Comparison of ENCODE assay signal across 17 mouse cellular contexts in the genomic region with DNA sequence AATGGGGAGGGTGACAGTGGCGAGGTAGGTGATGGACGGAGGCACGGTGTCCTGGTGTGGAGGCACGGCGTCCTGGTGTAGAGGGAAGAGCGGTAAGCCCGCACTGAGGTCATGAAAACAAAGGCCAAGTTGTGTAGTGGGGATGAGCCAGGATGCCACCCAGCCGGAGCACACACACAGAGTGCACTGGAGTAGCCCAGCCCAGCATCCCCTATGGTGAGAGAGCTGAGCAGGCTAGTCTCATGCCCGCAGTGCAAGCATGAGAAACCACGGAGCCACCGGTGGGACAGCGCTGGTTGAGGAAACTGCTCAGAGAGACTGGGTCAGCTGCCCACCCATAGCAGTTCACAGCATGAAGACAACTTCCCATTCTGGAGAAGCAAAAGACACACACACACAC. TPM values are rescaled to one million over a fixed set of nuclear protein-coding genes. Genes with fewer than 3 reads are reported as not detected.
DNase-seq lines count a peak whose midpoint lies in the region; ATAC-seq lines count a peak whose summit lies in the region.
"Had no signal": no experiment of that assay in that cellular context is flagged by ENCODE, and none has a peak within 500 bp of the region (broad histone marks: within the 10 kb centered on the region; RNA-seq: fewer than 3 reads in every experiment).

No protein-coding gene starts in this region.

- peaks cover 52% of the 10 kb centered on the region for H3K36me3 ChIP-seq in kidney, embryonic 15.5 days
- H3K36me3 ChIP-seq in embryonic facial prominence, embryonic 12.5 days = peaks cover 45% of the 10 kb centered on the region
- H3K36me3 ChIP-seq in midbrain, embryonic 14.5 days (ENCODE audit: control insufficient read depth, insufficient read depth, low read length) = peaks cover 46% of the 10 kb centered on the region

- no peak overlapping the region for H3K27ac ChIP-seq in kidney, embryonic 15.5 days
- H3K27ac ChIP-seq in embryonic facial prominence, embryonic 12.5 days = peak overlapping the region; percentile 23; the same call in 1 of the 2 replicates
- H3K27ac ChIP-seq in midbrain, embryonic 14.5 days (replicated peaks; ENCODE audit: low read depth, low read length) = peak overlapping the region; percentile 67
- H3K27ac ChIP-seq: embryonic facial prominence, embryonic 15.5 days; liver, embryonic 13.5 days had no signal

- H3K27me3 ChIP-seq in kidney, embryonic 15.5 days = no peaks in the 10 kb centered on the region
- no peaks in the 10 kb centered on the region for H3K27me3 ChIP-seq in embryonic facial prominence, embryonic 12.5 days
- H3K27me3 ChIP-seq in midbrain, embryonic 14.5 days (ENCODE audit: control insufficient read depth, insufficient read depth, low read length) = no peaks in the 10 kb centered on the region
- H3K27me3 ChIP-seq: embryonic facial prominence, embryonic 15.5 days; liver, embryonic 13.5 days; Patski had no signal

- WGBS in kidney, embryonic 15.5 days = 71% methylated on average over 12 of the region's 12 CpGs
- WGBS in embryonic facial prominence, embryonic 12.5 days = 30% methylated on average over 11 of the region's 12 CpGs
- 36% methylated on average over 12 of the region's 12 CpGs for WGBS in midbrain, embryonic 14.5 days

- no peak overlapping the region for H3K9ac ChIP-seq in kidney, embryonic 15.5 days
- H3K9ac ChIP-seq in embryonic facial prominence, embryonic 12.5 days = no peak overlapping the region
- no peak overlapping the region for H3K9ac ChIP-seq in midbrain, embryonic 14.5 days (replicated peaks; ENCODE audit: low read length)
- H3K9ac ChIP-seq: embryonic facial prominence, embryonic 15.5 days; liver, embryonic 13.5 days had no signal

- no peak for DNase-seq in kidney, postnatal 36 days
- DNase-seq in midbrain, embryonic 14.5 days = no peak
- no peak for DNase-seq in left cerebral cortex, adult 9 months (ENCODE audit: low spot score in 2 of 2)
- DNase-seq in right cerebral cortex, adult 2 months (ENCODE audit: low spot score in 2 of 2) = no peak
- DNase-seq in right cerebral cortex, postnatal 25 days = no peak
- DNase-seq: adrenal gland, postnatal 25 days; cerebellum, adult 11-12 months; gastrocnemius, postnatal 14 days; heart, postnatal 4 days; kidney, postnatal 25 days; liver, embryonic 13.5 days had no signal

- no peaks in the 10 kb centered on the region for H3K4me1 ChIP-seq in kidney, embryonic 15.5 days
- no peaks in the 10 kb centered on the region for H3K4me1 ChIP-seq in embryonic facial prominence, embryonic 12.5 days
- peaks cover 3% of the 10 kb centered on the region; the same call in 1 of the 2 replicates for H3K4me1 ChIP-seq in midbrain, embryonic 14.5 days (ENCODE audit: control insufficient read depth, insufficient read depth, low read length)
- H3K4me1 ChIP-seq: embryonic facial prominence, embryonic 15.5 days; liver, embryonic 13.5 days had no signal

- H3K4me2 ChIP-seq in kidney, embryonic 15.5 days = no peak overlapping the region
- no peak overlapping the region for H3K4me2 ChIP-seq in embryonic facial prominence, embryonic 12.5 days (replicated peaks)
- no peak overlapping the region for H3K4me2 ChIP-seq in midbrain, embryonic 14.5 days (ENCODE audit: low read length)
- H3K4me2 ChIP-seq: embryonic facial prominence, embryonic 15.5 days; liver, embryonic 13.5 days had no signal

- H3K4me3 ChIP-seq in kidney, embryonic 15.5 days (replicated peaks) = no peak overlapping the region
- H3K4me3 ChIP-seq in embryonic facial prominence, embryonic 12.5 days = no peak overlapping the region
- H3K4me3 ChIP-seq in midbrain, embryonic 14.5 days (replicated peaks; ENCODE audit: low read depth, low read length) = no peak overlapping the region
- H3K4me3 ChIP-seq: embryonic facial prominence, embryonic 15.5 days; liver, embryonic 13.5 days had no signal

- 0 out of 2 replicates have a peak, but pooled peaks have one; percentile 16 for ATAC-seq in kidney, embryonic 15.5 days (replicated peaks; ENCODE audit: low FRiP score)
- ATAC-seq in embryonic facial prominence, embryonic 12.5 days (ENCODE audit: insufficient number of reproducible peaks, insufficient read depth, low FRiP score, low TSS enrichment) = no peak
- peak; percentile 28; the same call in 1 of the 2 replicates for ATAC-seq in granulocyte monocyte progenitor cell, adult 5-6 weeks (replicated peaks; ENCODE audit: poor library complexity, severe bottlenecking)
- peak; percentile 53 for ATAC-seq in midbrain, embryonic 14.5 days (ENCODE audit: low FRiP score, low TSS enrichment)
- ATAC-seq: Patski had no signal

- no peaks in the 10 kb centered on the region for H3K9me3 ChIP-seq in kidney, embryonic 15.5 days (replicated peaks)
- H3K9me3 ChIP-seq in embryonic facial prominence, embryonic 12.5 days = no peaks in the 10 kb centered on the region
- H3K9me3 ChIP-seq in midbrain, embryonic 14.5 days (ENCODE audit: control insufficient read depth, low read length) = no peaks in the 10 kb centered on the region
- H3K9me3 ChIP-seq: embryonic facial prominence, embryonic 15.5 days; liver, embryonic 13.5 days had no signal

RNA-seq across cellular contexts. Expression of a gene that starts 26.6 kb away (rescaled TPM):
- 17.3 and 17.6 TPM in 2 replicates for polyA plus RNA-seq in kidney, embryonic 15.5 days (2015; fragmentation: Nextera tagmentation; extraction: Ambion mirVana)
- polyA plus RNA-seq in embryonic facial prominence, embryonic 12.5 days (2016; fragmentation: Nextera tagmentation; extraction: Ambion mirVana) = 24.7 and 25.6 TPM in 2 replicates
- total RNA-seq in granulocyte monocyte progenitor cell, adult 5-6 weeks (2014; fragmentation: Nextera tagmentation) = 3.0 and 6.3 TPM in 2 replicates
- 1.5 and 2.5 TPM in 2 replicates for total RNA-seq in granulocyte monocyte progenitor cell, adult 5-6 weeks (2017)
- polyA plus RNA-seq in midbrain, embryonic 14.5 days (2014; fragmentation: Nextera tagmentation; extraction: Ambion mirVana) = 52.7 and 57.3 TPM in 2 replicates

RNA-seq across cellular contexts. Expression of a gene that starts 55.7 kb away (rescaled TPM):
- polyA plus RNA-seq in kidney, embryonic 15.5 days (2015; fragmentation: Nextera tagmentation; extraction: Ambion mirVana) = not detected in 2 replicates
- 3.9 and 4.1 TPM in 2 replicates for polyA plus RNA-seq in embryonic facial prominence, embryonic 12.5 days (2016; fragmentation: Nextera tagmentation; extraction: Ambion mirVana)
- total RNA-seq in granulocyte monocyte progenitor cell, adult 5-6 weeks (2014; fragmentation: Nextera tagmentation) = not detected in 2 replicates
- not detected in 2 replicates for total RNA-seq in granulocyte monocyte progenitor cell, adult 5-6 weeks (2017)
- 3.6 and 5.5 TPM in 2 replicates for polyA plus RNA-seq in midbrain, embryonic 14.5 days (2014; fragmentation: Nextera tagmentation; extraction: Ambion mirVana)
- total RNA-seq: adrenal gland, postnatal 25 days; gastrocnemius, postnatal 14 days; heart, postnatal 4 days; megakaryocyte progenitor cell, adult 5-6 weeks had no signal
- polyA plus RNA-seq: liver, embryonic 13.5 days; Patski had no signal
